Mouse (Mus musculus) thymus, postnatal 0 days (tissue): ENCODE data around the gene Zfp62. TPM values are rescaled to one million over a fixed set of nuclear protein-coding genes. Genes with fewer than 3 reads are reported as not detected.

Experiments used
- DNase-seq: peaks from one replicate; pipeline ENCODE4 v3.0.0-alpha.2; 2015; ENCODE audit warnings: low spot score
- polyA plus RNA-seq: library from polyadenylated mRNA; unstranded; fragments of >200 nt; fragmentation: Nextera tagmentation; extraction: Ambion mirVana; gene quantifications from 2 replicates; pipeline ENCODE4 v1.2.1, GENCODE M21; 2015

The Zfp62 gene
- polyA plus RNA-seq, 1 experiment from 2014 or later: 36.1 TPM

- DNase-seq: peak; percentile 73
Measured at GRCm38 (mm10) chr11:49247255-49247654, 44.2 kb downstream of the Zfp62 start.

DNA sequence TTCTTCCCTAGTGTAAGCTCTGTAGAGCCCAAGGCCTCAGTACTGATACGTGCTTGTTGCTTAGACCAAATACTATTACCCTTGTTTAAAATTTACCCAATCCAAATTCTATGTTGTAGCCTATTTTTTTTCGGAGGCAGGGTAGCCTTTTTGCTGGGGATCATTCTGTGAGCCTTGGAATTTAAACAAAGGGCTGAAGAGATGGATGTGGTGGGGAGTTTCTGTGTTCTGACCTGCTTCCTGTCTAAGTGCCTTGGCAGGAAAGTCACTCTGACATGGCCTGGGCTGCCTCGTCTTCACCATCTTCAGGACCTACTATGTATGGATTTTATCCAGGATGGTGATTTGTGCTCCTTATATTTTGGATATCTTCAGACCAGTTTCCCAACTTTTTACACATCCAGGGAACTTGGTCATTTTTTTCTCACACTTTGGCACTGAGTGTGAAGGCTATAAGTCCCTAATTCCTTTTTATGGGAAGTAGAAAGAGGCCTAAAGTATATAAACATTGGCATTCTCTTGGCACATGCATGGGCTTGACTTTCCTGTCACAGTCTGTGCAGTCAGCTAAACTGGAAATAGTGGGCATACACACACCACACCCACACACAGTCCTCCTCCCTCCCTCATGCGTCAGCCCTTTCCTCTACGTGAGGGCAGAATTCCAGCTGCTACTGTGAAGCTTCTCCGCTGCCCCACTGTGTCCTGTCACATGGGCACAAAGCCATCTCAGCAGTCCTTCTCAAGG, 45.3 kb downstream of the Zfp62 start:
- peak; percentile 45 for DNase-seq

- peak; percentile 20 for DNase-seq
Measured at GRCm38 (mm10) chr11:49248974-49249700, 46.0 kb downstream of the Zfp62 start.

DNA sequence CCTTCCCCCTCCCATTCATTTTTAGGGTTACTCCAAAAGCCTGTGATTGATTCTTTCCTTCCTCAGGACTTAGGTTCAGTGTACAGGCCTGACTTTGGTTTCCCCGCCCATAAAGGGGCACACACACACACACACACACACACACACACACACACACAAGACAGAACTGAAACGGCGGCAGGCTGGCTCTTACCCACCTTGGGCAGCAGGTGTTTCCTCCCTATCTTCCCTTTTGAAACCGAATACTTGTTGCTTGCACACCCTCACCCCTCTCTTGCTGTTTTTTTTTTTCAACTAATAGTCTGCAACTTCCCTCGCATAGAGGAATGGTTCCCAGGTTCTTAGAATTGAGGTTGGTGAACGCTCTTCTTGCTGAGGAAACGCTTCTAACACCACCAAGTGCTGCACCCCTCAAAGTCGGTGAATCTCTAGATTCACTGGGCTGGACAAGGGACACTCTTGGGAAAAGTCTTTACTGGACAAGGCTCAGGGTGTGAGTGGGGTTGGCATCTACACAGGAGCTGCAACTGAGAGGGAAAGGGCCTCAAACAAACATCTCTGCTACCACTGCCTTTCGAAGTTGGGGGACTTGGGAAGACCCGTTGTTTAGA, 46.8 kb downstream of the Zfp62 start:
- DNase-seq: peak; percentile 83

GRCm38 (mm10) chr11:49250422-49251379, 47.6 kb downstream of the Zfp62 start:
- DNase-seq: peak; percentile 61

DNA sequence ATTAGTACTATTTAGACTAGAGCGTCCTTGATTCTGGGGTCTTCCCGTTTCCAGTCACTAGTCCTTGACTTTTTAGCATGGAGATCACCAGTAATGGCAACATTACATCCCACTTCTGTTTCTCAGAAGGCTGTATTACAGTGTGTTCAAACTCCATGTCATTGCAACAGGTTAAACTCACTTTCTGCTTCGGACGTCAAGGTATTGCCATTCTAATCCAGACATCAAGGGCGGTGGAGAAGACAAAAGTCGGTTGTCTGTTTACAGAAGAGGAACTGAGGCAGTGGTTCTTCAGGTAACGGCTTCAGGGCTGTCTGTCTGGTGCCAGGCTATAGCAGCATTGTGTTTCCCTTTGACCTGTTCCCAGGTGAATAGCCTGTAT, 48.3 kb downstream of the Zfp62 start:
- DNase-seq: no peak

- DNase-seq: peak; percentile 60
Measured at GRCm38 (mm10) chr11:49252048-49252447, 49.0 kb downstream of the Zfp62 start.

GRCm38 (mm10) chr11:49253035-49253434, 49.9 kb downstream of the Zfp62 start:
- DNase-seq: no peak

DNA sequence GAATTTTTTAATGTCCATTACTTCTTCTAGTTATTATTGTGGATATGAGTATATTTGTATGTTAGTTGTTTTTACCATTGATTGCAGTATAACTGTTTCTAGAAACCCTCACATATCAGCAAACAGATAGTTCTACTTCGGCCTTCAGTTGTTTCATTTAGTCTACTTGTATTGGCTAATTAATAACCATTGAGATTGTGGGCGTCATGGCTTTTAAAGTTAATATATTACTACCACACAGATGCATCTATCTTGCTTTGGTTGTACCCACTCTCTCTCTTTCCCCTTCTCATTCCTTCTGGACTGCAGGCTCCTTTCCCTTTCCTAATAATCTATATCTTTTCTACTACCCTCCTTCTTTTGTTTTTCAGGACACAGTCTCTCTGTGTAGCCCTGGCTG, 56.2 kb downstream of the Zfp62 start:
- DNase-seq: no peak

DNA sequence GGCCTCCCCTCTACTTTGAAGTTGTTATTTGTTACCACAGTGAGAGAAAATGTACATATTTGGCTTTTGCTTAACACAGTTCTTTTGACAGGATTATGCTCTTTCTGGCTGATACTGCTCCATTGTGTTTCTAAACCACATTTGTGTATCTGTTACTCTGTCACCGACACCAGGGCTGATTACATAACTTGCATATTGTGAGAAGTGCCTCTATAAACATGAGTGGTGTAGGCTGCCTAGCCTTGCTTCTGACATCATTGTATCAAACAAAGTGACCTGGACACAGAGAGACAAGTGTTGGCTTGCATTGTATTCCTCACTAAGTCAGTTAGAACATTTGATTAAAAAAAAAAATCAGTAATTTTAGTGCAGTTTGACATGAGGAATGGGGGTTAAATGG, 56.7 kb downstream of the Zfp62 start:
- DNase-seq: no peak

- no peak for DNase-seq
Measured at GRCm38 (mm10) chr11:49260598-49261312, 57.7 kb downstream of the Zfp62 start.

DNA sequence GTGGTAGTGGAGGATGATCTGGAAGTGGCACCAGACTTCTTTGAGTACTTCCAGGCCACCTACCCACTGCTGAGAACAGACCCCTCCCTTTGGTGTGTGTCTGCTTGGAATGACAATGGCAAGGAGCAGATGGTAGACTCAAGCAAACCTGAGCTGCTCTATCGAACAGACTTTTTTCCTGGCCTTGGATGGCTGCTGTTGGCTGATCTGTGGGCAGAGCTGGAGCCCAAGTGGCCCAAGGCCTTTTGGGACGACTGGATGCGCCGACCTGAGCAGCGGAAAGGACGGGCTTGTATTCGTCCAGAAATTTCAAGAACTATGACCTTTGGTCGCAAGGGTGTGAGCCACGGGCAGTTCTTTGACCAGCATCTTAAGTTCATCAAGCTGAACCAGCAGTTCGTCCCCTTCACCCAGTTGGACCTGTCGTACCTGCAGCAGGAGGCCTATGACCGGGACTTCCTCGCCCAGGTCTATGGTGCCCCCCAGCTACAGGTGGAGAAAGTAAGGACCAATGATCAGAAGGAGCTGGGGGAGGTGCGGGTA, 58.3 kb downstream of the Zfp62 start:
- DNase-seq: no peak

GRCm38 (mm10) chr11:49262286-49262685, 59.2 kb downstream of the Zfp62 start:
- no peak for DNase-seq

GRCm38 (mm10) chr11:49263149-49263548, 60.1 kb downstream of the Zfp62 start:
- no peak for DNase-seq

DNA sequence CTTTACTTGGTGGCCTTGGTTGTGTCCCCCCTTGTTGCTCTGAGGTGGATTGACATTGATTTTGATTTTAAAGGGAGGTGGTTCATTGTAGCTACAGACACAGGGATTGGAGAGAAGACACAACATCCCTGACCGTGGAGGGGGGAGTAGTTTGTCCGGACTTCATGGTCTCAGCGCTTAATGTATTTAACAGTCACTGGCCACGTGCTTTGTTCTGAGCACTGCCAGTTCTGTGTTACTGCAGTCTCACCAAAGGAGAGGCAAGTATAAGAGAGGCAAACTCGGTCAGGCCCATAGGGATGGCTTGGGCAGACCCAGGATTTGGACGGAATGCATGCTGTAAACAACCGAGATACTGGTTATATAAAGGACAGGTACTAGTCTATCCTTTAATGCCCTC, 61.0 kb downstream of the Zfp62 start:
- no peak for DNase-seq

- DNase-seq: peak; percentile 28
Measured at GRCm38 (mm10) chr11:49264622-49265021, 61.5 kb downstream of the Zfp62 start.

DNA sequence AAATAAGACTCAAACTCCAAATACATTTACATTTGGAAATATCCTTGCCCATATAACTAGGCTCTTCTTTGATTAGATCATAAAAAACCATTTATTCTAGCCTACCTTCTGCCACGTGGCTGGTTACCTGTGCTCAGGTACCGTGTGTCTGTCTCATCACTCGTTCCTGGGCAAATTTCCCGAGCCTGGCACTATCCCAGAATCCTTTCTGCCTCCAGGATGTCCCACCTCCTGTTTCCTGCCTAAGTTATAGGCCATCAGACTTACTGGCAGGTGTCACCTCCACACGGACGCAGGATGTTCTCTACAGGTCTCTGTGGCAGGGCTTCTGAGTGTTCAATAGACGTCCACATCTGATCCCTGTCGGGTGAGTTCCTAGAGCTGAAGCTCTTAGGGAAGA, 62.0 kb downstream of the Zfp62 start:
- no peak for DNase-seq

DNA sequence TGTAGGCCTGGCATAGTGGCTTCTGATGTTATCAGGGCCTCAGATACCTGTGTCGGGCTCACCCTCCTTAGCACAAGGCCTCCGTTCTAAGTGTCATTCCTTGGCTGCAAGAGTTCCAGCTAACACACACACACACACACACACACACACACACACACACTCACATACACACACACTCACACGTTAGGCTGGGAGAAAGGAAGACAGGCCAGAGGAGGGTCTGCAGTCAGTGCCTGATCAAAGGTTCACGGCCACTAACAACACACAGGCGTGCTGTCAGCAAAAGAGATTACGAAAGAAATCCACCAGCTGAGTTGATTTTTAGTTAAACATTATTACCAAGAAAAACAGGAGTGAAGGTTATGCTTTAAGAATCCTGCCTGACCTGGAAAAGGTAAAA, 63.6 kb downstream of the Zfp62 start:
- no peak for DNase-seq

- no peak for DNase-seq
Measured at GRCm38 (mm10) chr11:49267316-49267715, 64.2 kb downstream of the Zfp62 start.

DNA sequence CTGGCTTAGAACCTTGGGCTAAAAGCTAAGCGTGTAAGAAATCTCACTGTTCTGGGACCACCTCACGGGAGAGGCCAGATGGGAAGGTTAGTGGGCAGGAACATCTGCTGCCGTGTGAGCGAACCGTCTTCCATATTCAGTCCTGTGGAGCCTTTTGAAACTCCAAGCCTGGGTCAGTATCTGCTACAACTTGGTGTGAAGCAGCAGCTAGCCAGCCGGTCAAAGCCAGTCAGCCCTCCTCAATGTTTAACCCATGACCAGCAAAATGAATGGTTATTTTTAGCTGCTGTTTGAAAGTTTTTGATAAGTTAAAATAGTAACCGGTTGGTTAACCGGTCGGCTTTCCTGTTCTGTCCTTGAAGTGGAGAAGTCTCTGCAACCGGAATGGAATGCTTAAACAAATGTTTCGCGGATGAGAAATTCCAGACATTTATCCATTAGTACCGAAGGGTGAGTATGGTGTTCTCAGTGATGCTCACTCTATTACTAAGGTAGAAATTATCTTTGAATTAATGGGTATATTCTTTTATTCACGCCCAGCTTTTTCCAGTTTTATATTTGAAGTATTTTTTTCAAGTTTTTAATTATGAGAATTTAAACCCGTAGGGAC, 65.0 kb downstream of the Zfp62 start:
- no peak for DNase-seq
